Mouse (Mus musculus) cerebral cortex, adult 2 months (tissue): ENCODE measurements around the gene Ddx47.

Source experiments
- WGBS: fragments of 180-500 bp; shearing (Covaris S2); methylation state at CpG from one replicate; pipeline ENCODE4 v1.1.7; 2018; 5-methylcytosine and 5-hydroxymethylcytosine counted together

Gene Ddx47

GRCm38 (mm10) chr6:135006372-135006771 lies 5.0 kb upstream of the Ddx47 start:
- 86% methylated on average over 4 of the region's 4 CpGs for WGBS

GRCm38 (mm10) chr6:135011734-135012116 lies 313 bp downstream of the Ddx47 start:
- WGBS: under 1% methylated on average over 14 of the region's 14 CpGs

- 94% methylated on average over 11 of the region's 11 CpGs for WGBS
Measured at GRCm38 (mm10) chr6:135017211-135017610, 5.8 kb downstream of the Ddx47 start.

GRCm38 (mm10) chr6:135019564-135019963 lies 8.2 kb downstream of the Ddx47 start:
- 72% methylated on average over 10 of the region's 10 CpGs for WGBS

- 94% methylated on average over 3 of the region's 3 CpGs for WGBS
Measured at GRCm38 (mm10) chr6:135021633-135022032, 10.2 kb downstream of the Ddx47 start.

GRCm38 (mm10) chr6:135023379-135023778 lies 12.0 kb downstream of the Ddx47 start:
- WGBS: 95% methylated on average over 14 of the region's 14 CpGs

GRCm38 (mm10) chr6:135024781-135025420 lies 13.5 kb downstream of the Ddx47 start:
- 91% methylated on average over 1 of the region's 1 CpGs for WGBS

GRCm38 (mm10) chr6:135026232-135026631 lies 14.8 kb downstream of the Ddx47 start:
- 3% methylated on average over 3 of the region's 3 CpGs for WGBS

GRCm38 (mm10) chr6:135026755-135027154 lies 15.3 kb downstream of the Ddx47 start:
- WGBS: 85% methylated on average over 2 of the region's 2 CpGs

- 88% methylated on average over 4 of the region's 4 CpGs for WGBS
Measured at GRCm38 (mm10) chr6:135029246-135029645, 17.8 kb downstream of the Ddx47 start.

GRCm38 (mm10) chr6:135038674-135039073 lies 27.3 kb downstream of the Ddx47 start:
- WGBS: 75% methylated on average over 3 of the region's 3 CpGs

- WGBS: 16% methylated on average over 21 of the region's 21 CpGs
Measured at GRCm38 (mm10) chr6:135040275-135040871, 29.0 kb downstream of the Ddx47 start.

- WGBS: 76% methylated on average over 3 of the region's 3 CpGs
Measured at GRCm38 (mm10) chr6:135041930-135042329, 30.5 kb downstream of the Ddx47 start.

- WGBS: 88% methylated on average over 9 of the region's 9 CpGs
Measured at GRCm38 (mm10) chr6:135047276-135047675, 35.9 kb downstream of the Ddx47 start.

- WGBS: 85% methylated on average over 6 of the region's 6 CpGs
Measured at GRCm38 (mm10) chr6:135048509-135048908, 37.1 kb downstream of the Ddx47 start.

GRCm38 (mm10) chr6:135048956-135049355 lies 37.5 kb downstream of the Ddx47 start:
- WGBS: 64% methylated on average over 16 of the region's 16 CpGs

GRCm38 (mm10) chr6:135053789-135054188 lies 42.4 kb downstream of the Ddx47 start:
- 88% methylated on average over 3 of the region's 3 CpGs for WGBS

GRCm38 (mm10) chr6:135055882-135056281 lies 44.5 kb downstream of the Ddx47 start:
- WGBS: 77% methylated on average over 4 of the region's 4 CpGs

GRCm38 (mm10) chr6:135060728-135061127 lies 49.3 kb downstream of the Ddx47 start:
- 97% methylated on average over 4 of the region's 4 CpGs for WGBS

- 95% methylated on average over 12 of the region's 12 CpGs for WGBS
Measured at GRCm38 (mm10) chr6:135064621-135065020, 53.2 kb downstream of the Ddx47 start.

GRCm38 (mm10) chr6:135065236-135065957 lies 54.0 kb downstream of the Ddx47 start, which contains the start of gene Gprc5a:
Gene Gprc5a (plus strand): TSS chr6:135065651.
- 6% methylated on average over 44 of the region's 44 CpGs for WGBS

GRCm38 (mm10) chr6:135066795-135067445 lies 55.5 kb downstream of the Ddx47 start:
- WGBS: 91% methylated on average over 6 of the region's 6 CpGs
